Comparison of ENCODE assay signal across 21 mouse cellular contexts in the genomic region with DNA sequence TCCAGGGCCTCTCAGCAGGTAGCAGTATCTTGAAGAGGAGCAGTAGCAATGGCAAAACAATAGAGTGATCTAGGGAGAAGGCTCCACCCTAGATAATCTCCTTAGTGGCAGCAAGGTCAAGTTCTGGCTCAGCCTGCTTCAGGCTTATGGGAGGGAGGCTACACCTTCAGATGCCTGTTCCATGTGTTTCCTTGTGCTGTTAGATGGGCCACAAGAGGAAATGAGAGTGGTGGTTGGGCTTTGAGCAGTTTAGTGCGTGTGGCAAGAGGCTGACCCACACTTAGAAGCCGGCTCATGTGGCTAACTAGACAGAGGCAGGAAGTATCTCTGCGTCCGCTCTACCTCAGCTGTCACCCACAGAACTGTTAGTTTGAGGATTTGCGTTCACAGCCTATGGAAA.
DNase-seq lines count a peak whose midpoint lies in the region; ATAC-seq and TF ChIP-seq lines count a peak whose summit lies in the region.
"Had no signal": no experiment of that assay in that cellular context is flagged by ENCODE, and none has a peak within 500 bp of the region (broad histone marks: within the 10 kb centered on the region; RNA-seq: fewer than 3 reads in every experiment).

No protein-coding gene starts in this region.

- 66% methylated on average over 5 of the region's 5 CpGs for WGBS in heart, embryonic 12.5 days

- ATAC-seq in heart, embryonic 12.5 days (ENCODE audit: insufficient number of reproducible peaks, low FRiP score) = peak; percentile 25; the same call in 1 of the 2 replicates
- ATAC-seq: forebrain, embryonic 16.5 days had no signal

- no peak overlapping the region for H3K4me2 ChIP-seq in heart, embryonic 12.5 days
- H3K4me2 ChIP-seq: embryonic facial prominence, embryonic 13.5 days; heart, embryonic 13.5 days; kidney, embryonic 15.5 days; liver, embryonic 11.5 days; neural tube, embryonic 13.5 days had no signal

- no peaks in the 10 kb centered on the region for H3K9me3 ChIP-seq in heart, embryonic 12.5 days (replicated peaks)
- H3K9me3 ChIP-seq in E14TG2a.4 (ENCODE audit: low read length) = no peaks in the 10 kb centered on the region
- H3K9me3 ChIP-seq in megakaryocyte, embryonic 14.5 days = no peaks in the 10 kb centered on the region
- H3K9me3 ChIP-seq: embryonic facial prominence, embryonic 13.5 days; G1E; heart, embryonic 13.5 days; kidney, embryonic 15.5 days; limb, embryonic 10.5 days; neural tube, embryonic 13.5 days had no signal

- peaks cover 14% of the 10 kb centered on the region for H3K36me3 ChIP-seq in heart, embryonic 12.5 days
- peaks cover 13% of the 10 kb centered on the region; the same call in 1 of the 2 replicates for H3K36me3 ChIP-seq in E14TG2a.4 (ENCODE audit: insufficient read depth, low read length)
- H3K36me3 ChIP-seq in megakaryocyte, embryonic 14.5 days (replicated peaks; ENCODE audit: low read length) = peaks cover 25% of the 10 kb centered on the region
- H3K36me3 ChIP-seq: kidney, embryonic 15.5 days had no signal

- no peaks in the 10 kb centered on the region for H3K27me3 ChIP-seq in heart, embryonic 12.5 days (replicated peaks)
- no peaks in the 10 kb centered on the region for H3K27me3 ChIP-seq in E14TG2a.4 (ENCODE audit: insufficient read depth, low read length)
- H3K27me3 ChIP-seq in megakaryocyte, embryonic 14.5 days (replicated peaks) = no peaks in the 10 kb centered on the region
- H3K27me3 ChIP-seq: embryonic facial prominence, embryonic 13.5 days; heart, embryonic 13.5 days; kidney, embryonic 15.5 days; neural tube, embryonic 13.5 days had no signal

- no peak for TF ChIP-seq CTCF in E14TG2a.4 (conservative IDR thresholded peaks at IDR 0.05; ENCODE audit: low read length)

- no peak overlapping the region for H3K27ac ChIP-seq in heart, embryonic 12.5 days (ENCODE audit: poor library complexity, severe bottlenecking)
- H3K27ac ChIP-seq: embryonic facial prominence, embryonic 13.5 days; gastrocnemius, adult 2 months; heart, embryonic 13.5 days; kidney, embryonic 15.5 days; limb, embryonic 10.5 days; neural tube, embryonic 13.5 days had no signal

- no peak for DNase-seq in heart, postnatal 4 days
- peak; percentile 95 for DNase-seq in ZHBTc4 (ENCODE audit: low read depth, low spot score)
- DNase-seq in gastrocnemius, adult 8-10 months (ENCODE audit: low spot score in 2 of 2) = no peak
- DNase-seq in neural tube, embryonic 10.5 days (ENCODE audit: extremely low spot score, low spot score) = no peak
- DNase-seq in thymus, postnatal 4 days = no peak
- DNase-seq: adrenal gland, adult 2 months; B cell, adult 2 months; cerebellum, adult 11-12 months; gastrocnemius, adult 2 months; right cerebral cortex, postnatal 14 days had no signal

- peaks cover 37% of the 10 kb centered on the region for H3K4me1 ChIP-seq in heart, embryonic 12.5 days (replicated peaks)
- H3K4me1 ChIP-seq in E14TG2a.4 (replicated peaks; ENCODE audit: low read depth, low read length) = peaks cover 75% of the 10 kb centered on the region
- H3K4me1 ChIP-seq in megakaryocyte, embryonic 14.5 days = peaks cover 24% of the 10 kb centered on the region

- no peak overlapping the region for H3K4me3 ChIP-seq in heart, embryonic 12.5 days
- H3K4me3 ChIP-seq in E14TG2a.4 (replicated peaks; ENCODE audit: low read length) = peak overlapping the region; percentile 54
- peak overlapping the region; percentile 44 for H3K4me3 ChIP-seq in megakaryocyte, embryonic 14.5 days (replicated peaks)
- H3K4me3 ChIP-seq: embryonic facial prominence, embryonic 13.5 days; gastrocnemius, adult 2 months; heart, embryonic 13.5 days; kidney, embryonic 15.5 days; limb, embryonic 10.5 days; neural tube, embryonic 13.5 days had no signal

- H3K9ac ChIP-seq in heart, embryonic 12.5 days = no peak overlapping the region
- H3K9ac ChIP-seq: embryonic facial prominence, embryonic 13.5 days; heart, embryonic 13.5 days; kidney, embryonic 15.5 days; neural tube, embryonic 13.5 days had no signal
